Mouse (Mus musculus) spleen, postnatal 14 days (tissue): Measurements from ENCODE around the gene Gng8.

Experiments used
- DNase-seq, 2 experiments: peaks; one replicate each; pipeline ENCODE4 v3.0.0; 2021 to 2022; ENCODE audit warnings: low spot score in 2 of 2

The Gng8 gene

DNA sequence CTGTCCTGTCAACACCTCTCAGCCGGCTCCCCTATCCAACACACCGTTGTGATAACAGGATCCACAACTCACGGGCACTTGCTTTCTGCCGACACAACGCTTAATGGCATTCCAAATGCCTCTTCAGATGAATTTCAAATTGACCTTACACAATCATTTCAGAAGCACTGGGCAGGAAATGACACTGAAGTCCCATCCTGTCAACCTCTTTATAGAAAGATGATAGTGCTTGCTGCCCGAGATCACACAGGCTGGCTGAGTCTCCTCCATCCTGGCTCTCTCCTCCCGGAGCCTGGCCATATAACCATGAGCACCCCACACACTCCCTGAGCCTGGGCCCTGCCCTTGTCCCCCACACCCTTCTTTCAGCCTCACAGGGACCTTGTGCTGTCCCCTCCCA lies 16.3 kb downstream of the Gng8 start:
- no peak for DNase-seq

DNA sequence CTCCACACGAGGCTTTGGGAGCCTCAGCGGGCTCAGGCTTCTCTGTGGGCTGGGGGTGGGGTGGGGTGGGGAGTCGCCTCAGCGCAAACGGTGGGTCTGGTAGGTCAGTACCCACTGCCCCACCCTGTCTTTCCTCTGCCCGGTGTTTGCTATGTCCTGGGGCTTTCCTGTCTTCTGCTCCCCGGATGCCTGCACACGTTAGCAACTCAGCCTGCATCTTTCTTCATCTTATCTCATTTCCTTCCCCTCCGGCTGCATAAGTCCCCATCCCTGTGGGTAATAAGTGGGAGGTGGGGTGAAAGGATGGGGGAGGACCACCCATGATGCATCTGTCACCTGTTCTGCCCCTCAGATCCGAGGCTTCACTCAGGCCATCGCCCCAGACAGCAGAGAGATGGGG lies 16.8 kb downstream of the Gng8 start:
- DNase-seq: no peak

DNA sequence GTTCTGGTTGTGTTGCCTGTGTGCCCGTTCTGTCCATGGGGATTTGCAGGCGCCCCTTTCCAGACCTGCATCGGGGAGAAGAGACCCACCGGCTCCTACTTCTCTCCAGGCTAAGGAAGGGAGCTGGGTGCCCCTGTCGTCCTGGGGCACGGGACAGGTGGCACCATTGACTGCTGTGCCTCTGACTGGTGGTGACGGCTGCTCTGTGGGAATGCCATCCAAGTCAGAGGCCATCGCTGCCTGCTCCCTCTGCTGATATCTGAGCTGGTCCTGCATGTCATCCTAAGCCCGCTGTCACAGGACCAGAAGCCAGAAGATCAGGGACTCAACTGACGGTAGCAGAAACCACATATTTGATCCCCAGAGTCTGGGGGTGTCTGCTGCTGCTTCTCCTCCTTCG lies 17.3 kb downstream of the Gng8 start:
- DNase-seq: no peak

DNA sequence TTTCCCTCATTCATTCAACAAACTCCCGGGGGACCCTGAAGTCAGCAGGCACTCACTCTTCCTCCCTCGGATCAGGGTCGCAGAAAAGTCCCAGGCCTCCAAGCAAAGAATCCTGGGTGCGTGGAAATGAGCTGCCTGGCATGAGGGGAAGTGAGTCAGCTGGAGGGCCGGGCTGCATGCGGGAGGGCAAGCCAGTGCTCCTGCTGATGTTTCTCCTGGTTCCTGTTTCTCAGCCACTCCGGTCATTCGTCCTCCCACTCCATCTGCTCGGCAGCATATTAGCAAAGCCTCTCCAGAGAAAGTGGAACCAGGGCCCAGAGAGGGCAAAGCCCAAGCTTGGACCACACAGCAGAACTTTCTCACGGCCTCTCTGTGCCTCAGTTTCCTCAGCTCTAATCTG lies 18.3 kb downstream of the Gng8 start:
- DNase-seq: no peak

DNA sequence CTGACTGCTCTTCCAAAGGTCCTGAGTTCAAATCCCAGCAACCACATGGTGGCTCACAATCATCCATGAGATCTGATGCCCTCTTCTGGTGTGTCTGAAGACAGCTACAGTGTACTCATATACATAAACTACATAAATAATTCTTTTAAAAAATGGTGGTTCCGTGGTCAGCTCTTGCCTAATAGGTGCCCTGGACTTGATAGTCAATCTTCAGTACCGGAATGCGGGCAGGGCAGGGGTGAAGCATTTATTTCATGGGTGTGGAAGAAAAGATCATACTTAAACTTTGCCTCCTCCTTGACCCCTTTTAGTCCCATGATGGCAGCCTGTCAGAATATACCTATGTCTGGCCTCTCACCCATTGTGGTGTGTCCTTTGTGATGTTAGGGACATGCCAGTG lies 20.3 kb downstream of the Gng8 start:
- DNase-seq: no peak

DNA sequence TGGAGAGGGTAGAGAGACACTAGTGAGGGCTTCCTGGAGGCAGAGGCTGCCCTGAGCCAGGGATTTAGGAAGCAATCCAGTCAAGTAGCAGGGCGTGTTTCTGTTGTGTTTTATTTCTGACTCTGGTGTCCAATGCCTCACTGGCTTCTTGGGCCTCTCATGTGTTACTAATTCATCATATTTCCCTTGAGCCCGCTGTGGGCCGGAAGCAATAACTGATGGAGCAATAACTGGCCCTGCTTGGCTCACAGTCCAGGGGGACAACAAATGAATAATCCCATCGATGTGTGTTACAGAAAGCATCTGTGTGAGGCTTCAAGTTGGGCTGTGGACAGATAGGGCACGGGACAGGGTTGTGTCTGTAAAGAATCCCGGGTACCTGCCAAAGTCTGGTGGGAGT lies 20.8 kb downstream of the Gng8 start:
- no peak for DNase-seq

DNA sequence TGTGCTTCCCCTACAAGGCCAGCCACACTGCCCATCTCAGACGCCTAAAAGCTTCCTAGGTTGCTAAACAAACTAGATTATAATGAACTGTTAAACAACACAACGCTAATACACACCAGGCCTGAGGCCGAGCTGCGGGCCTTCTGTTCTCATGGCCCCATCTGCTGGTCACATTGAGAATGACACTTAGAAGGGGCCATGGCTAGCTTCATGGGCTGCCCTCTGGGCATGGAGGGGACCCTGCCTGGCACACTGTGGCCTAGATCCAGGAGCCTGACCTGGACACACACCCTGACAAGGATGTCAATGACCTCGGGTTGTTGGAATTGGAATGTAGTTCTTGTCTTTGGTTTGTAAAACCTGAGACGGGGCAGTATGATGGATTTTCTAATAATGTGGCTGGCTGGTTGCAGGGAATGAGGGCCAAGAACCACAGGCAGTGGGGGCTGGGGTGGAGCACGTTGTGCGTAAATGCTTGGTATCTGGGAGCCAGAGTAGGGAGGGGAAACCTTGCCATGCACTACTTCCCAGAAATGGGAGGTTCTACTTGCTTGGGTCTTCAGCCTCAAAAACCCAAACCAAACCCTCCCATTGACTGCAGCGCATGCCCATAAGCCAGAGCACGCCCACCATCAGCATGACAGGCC lies 22.3 kb downstream of the Gng8 start:
- DNase-seq: peak; percentile 40 to 69

DNA sequence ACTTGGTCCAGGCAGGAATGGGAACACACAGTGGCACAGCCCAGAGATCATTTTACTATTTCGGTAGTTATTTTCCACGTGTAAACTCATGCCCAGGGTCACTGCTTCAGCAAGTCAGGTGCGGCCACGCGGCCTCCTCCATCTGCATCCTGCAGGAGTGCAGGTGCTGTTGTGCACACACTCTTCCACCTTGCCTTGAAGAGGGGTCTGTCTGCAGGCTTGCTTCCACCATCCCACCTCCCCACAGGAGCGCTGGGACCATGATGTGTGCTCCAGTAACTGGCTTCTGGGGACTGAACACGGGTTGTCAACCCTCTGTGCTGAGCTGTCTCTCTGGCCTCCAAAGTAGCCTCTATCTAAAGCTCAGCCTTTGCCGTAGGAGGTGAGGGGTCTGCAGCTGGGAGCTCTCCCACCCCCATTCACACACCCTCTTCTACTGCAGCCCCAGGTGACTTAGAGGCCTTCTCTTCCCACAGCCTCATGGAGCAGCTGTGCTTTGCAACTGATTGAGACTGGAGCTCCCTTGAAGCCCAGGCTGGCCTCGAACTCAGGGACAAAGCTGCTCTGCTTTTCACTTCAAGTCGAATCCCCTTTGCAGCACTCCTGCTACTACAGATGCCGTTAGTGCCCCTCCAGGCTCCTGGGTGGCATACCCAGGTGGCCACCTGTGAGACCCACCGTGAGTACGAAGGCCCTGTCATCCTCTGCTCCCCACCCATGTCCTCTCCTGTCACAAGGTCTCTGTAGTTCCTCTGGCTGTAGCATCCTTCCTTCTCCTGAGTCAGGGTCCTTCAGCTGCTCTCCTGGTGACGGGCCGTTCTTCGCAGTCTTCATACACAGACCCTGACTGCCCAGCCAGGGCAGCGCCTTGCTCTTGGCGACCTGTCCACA lies 23.1 kb downstream of the Gng8 start:
- DNase-seq: no peak

DNA sequence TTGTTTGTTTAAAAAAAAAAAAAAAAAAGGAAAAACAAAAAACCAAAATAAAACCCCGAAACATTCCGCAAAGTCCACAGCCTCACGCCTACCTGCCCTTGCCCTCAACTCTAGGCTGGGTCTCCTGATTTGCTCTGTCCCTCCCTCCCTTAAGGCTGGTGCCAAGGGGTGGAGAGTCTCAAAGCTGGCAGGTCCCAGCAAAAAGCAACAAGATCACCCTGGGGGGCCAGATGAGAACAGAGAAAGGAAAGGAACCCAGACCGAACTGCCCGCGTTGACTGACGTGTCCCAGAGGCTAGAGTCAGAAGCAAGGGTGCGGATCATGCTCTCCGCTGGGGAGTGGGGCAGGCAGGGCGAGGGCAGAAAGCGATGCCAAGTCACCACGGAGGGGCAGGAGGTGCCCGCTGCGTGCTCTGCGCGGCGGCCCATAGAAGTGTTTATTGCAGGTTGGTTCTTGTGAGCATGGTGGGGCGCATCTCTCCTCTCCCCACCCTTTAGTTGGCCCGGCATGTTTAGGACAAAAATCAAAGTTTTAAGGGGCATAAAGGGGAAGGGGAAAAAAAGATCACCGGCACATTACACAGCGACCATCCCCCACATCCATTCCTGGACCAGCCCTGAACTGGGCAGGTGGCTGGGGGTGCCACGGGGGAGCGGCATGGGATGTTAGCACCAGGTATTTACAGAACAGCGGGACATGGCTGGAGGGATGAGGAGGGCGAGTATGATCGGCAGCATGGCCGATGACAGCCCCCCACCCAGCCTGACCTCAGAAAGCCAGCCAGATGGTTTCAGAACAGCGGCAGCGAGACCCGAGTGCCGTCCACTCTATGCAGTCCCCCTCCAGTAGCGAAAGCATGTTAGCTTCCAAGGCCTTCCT lies 24.1 kb downstream of the Gng8 start:
- DNase-seq: no peak

DNA sequence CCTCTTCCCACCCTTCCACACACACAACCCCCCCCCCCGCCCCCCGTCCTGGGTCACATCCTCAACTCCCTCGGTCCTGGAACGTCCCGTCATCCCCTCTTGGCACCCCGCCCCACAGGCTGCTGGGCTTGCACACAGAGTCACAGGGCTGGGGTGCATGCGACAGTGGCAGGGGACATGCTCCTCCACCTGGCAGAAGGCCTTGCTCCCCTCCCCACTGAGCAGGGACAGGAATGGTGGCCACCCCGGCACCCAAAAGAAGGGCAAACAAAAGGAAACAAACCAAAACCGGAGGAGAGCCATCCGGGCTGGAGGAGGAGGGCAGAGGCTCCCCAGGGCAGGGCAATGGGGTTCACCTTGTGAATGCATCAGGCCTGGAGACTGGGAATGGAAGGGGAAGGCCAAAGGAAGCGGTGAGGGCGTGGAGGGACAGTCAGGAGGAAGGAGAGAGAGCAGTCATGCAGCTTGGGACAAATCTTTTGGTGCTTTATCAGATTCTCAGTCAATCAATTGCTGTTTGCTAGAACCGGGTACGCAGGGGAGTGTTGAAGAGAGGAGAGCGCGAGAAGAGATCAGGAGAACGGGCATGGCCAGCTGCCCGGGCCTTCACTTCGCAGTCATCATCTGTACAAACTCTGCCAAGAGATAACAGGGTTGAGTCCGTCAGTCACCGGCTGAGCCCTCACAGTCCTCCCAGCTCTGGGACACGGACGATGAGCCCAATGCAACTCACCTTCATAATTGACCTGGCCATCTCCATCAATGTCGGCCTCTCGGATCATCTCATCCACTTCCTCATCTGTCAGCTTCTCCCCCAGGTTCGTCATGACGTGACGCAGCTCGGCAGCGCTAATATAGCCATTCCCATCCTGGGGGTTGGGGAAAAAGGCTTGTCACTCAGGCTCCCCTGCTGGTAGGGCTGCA lies 25.0 kb downstream of the Gng8 start:
- no peak for DNase-seq

DNA sequence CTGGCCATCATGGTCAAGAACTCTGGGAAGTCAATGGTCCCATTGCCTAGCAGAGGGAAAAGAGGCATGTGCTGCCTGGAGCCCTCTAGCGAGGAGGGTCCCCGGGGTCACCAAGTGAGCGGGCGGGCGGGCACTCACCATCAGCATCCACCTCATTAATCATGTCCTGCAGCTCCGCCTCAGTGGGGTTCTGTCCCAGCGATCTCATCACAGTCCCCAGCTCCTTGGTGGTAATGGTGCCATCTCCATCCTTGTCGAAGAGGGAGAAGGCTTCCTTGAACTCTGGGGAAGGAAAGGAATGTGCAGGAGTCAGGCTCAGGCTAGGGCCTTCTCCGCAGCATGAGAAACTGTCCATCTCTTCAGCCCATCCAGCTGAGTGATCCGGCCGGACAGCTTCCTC lies 25.9 kb downstream of the Gng8 start:
- DNase-seq: no peak

DNA sequence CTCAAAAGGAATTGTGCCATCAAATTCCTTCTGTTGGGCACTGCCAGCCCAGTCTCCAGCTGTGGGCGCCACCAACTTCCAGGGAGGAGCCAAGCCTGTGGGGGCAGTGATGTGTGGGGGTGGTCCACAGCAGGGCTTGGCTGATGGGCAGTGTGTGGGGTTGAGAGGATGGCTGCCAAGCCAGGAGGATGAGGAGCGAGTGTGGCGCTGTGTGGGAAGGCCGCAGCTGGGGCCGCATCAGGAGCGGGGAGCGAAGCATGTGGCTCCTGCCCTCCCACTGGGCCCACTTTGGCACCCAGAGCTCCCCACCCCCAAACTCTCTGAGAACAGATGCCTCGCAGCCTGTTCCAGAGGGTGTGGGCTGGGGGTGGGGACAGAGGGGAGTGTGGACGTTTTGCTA lies 26.4 kb downstream of the Gng8 start:
- DNase-seq: no peak

DNA sequence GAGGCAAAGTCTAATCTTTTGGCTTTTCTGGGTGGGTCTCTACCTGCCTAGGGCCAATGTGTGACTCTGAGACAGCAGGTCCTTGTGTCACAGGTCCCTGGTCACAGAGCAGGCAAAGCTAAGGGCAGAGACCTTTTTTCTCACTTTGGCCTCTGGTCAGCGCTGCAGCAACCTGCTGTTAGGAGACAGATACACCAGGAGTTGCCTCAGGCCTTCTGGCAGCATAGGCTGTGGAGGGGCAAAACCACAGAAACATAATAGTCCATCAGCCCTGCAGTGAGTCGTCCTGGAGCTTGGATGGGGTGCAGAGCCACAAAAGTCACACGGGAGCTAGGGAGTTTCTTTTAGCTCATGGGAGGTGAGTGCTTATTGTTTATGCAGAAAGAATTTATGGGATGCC lies 27.1 kb downstream of the Gng8 start:
- DNase-seq: no peak

DNA sequence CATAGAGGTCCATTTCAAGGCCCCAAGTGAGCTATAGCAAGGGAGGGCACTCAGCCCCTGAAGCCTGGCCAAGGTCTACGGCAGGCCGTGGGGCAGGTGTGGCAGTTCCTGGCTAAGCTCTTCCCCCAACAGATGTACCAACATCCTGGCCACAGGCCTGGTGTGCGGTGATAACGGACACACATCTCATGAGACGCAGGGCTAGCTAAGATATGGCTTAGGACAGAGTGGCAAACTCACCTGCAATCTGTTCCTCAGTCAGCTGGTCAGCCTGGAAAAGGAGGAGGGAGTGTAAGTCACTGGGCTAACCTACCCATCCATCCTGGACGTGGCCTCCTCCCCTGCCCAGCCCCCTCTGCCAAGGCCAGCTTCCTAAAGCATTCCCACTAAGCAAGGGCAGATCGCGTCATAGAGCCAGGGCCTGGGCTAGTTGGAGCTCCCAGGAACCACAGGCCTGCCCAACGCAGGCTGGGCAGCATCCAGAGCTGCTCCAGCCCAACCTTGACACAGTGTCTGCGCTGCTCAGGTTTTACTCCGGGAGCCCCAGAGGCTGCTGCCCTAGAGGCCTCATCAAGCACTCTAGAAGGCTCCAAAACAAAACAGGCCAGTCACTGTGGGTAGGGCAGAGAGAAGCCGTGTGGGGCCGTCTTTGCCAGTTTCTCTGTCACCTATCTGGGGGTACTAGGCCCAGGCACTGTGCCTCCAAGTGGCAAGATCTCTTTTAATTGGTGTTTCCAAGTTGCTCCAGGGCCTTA lies 28.0 kb downstream of the Gng8 start:
- no peak for DNase-seq

DNA sequence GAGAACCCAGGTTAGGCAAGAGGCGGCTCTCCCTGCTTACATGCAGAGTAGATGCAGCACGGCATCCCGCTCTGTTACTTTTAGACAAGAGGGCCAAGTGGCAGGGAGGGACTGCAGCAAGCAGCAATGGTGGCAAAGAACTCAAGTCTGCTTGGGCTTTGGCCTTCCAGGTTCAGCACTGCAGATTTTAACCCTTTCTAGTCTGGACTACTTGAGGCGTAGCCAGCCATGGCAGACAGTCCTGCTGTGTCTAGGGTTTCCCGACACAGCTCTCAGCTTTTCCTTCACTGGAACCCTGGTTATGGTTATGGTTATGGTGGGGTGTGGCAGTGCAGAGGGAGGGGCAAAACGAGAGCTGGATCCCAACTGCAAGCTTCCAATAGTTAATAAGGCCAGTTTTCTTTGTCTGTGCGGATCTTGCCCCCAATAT lies 28.6 kb downstream of the Gng8 start:
- no peak for DNase-seq

DNA sequence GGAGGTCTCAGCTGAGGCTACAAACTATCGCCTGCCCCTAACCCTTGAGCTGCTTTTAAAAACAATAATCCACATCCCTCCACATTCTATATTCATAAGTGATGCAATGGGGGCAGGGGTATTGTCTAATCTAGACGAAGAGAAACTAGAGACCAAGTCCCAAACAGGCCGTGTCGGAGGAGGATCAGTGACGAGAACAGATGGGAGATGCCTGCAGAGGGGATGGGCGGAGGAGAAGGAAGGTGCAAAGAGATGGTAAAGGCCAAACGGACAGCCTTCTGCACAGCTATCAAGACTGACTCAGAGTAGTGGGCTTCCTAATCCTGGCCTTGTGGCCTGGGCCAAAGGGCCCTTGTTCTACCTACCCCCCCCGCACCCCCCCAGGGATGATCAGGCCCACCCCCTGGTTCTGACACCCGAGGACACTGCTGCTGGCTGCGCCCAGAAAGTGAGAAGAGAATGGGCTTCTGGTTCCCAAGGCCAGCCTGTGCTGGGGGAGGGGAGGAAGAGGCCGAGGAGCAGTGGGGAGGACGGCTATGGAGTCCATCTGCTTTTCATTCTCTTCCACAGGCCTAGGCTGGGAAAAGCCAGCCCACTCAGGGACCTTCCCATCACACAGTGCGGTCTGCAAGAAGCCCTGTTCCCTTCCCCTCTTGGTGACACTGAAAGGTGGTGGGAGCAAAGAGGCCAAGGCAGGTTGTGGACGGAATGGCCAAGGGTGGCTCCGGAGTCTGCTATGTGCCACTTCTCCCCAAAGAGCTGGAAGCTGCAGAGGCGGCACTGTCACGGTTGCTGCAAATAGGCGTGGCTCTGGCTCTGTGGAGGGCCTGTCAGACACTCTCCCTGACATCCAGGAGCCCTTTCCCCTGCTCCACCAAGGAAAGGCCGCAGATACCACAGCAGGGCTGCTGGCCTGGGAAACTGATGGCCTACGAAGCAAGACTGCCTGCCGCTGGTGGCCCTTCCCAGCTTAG lies 29.5 kb downstream of the Gng8 start:
- no peak for DNase-seq

DNA sequence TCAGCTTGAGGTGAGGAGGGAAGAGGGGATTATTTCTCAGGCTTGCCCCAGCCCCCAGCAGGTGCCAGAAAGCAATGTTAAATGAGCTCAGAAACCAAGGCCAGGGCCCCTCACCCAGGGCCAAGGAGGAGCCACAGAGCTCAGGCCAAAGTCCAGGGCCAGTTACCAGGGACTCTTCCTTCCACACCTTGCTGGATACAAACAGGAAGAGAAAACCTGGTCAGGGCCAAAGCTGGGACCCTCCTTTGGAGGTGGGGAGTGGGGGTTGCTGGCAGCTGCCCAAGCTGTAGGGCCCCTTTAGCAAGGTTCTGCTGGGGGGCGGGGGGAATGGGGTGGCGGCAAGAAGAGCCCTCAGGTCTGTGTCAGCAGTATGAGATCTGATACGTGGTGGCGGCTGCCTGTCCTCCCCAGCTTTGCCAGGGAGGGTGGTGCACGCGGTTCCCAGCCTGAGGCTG lies 30.3 kb downstream of the Gng8 start:
- DNase-seq: no peak

DNA sequence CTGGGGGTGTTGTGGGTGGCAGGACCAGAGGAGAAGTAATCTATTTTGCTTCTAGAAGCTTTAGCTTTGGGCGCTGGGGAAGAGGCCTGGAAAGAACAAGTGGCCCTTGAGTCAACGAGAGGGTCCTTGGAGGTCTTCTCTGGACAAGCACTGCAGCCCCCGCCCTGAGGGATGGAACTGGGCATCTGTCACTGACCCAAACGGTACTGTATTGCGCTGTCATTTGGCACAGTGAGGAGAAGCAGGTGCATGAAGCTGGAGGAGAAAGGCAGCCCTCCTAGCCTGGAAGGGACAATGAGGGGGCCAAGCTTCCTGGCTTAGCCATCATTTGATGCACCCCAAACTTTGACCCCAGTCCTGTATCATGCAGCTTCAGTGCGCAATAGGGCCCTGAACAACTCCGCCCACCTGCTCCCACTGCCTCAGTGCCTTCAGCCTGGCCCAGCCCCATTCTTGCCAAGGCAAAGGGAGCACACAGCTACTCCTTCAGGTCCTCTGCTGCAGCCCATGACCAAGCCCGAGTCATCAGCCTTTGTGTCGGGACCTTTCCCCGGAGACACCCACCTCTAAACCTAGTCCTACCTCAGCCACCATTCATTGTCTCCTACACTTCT lies 30.9 kb downstream of the Gng8 start:
- DNase-seq: no peak
